Mouse (Mus musculus): ENCODE data around the gene Wdr77. TPM values are rescaled to one million over a fixed set of nuclear protein-coding genes. Genes with fewer than 3 reads are reported as not detected.
A peak's percentile ranks its signal among the peaks of the same experiment; 100 is the strongest.
"Not testable (repeated sequence)": the region's sequence is repeated elsewhere in the genome, so short reads cannot be mapped to it uniquely, and the experiment has no call there.

The Wdr77 gene
- polyA plus RNA-seq, 1 experiment from 2014 or later = 85.9 TPM

DNA sequence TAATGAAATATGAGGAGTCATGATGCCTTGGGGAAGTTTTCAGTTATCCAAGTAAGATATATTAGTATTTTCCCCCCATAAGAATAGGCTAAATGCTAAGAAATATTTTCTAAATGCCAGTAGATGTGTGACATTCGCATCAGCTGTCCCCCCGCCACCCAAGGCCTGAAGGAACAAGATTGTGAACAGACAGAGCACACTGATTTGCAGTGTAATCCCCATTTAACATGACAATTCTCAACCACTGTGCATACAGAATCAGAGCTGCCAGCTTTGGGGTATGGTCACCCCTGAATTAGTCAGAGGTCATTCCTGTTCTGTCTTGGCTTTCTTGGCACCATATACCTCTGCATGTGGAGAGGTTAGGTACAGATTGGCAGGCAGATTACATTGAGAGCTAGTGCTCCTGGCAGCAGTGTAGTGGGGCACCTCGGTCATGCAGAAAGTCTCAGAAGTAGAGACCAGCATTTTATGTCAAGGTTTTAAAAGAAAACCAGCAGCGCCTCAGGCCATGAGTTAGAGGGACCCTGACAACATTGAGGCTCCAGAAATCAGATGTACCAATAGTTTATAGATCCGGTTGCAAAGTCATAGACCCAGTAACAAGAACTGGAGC lies 12.8 kb downstream of the Wdr77 start:
- Histone ChIP-seq H3K4me3 (ENCODE audit: low read length) (no peak overlapping the region), H3K4me1 (ENCODE audit: control insufficient read depth, insufficient read depth, low read length) (no peaks in the 10 kb centered on the region), H3K4me2 (ENCODE audit: low read depth, low read length) (no peak overlapping the region), H3K36me3 (ENCODE audit: control insufficient read depth, insufficient read depth) (peaks cover 25% of the 10 kb centered on the region), H3K27me3 (ENCODE audit: control insufficient read depth, insufficient read depth, low read length) (no peaks in the 10 kb centered on the region), H3K9me3 (replicated peaks; ENCODE audit: control insufficient read depth, low read length) (no peaks in the 10 kb centered on the region), H3K27ac (ENCODE audit: low read length) (no peak overlapping the region), H3K9ac (ENCODE audit: low read length) (no peak overlapping the region)
- 82% methylated on average over 5 of the region's 5 CpGs for WGBS
- no peak for ATAC-seq (replicated peaks; ENCODE audit: extremely low read depth, insufficient read depth, low FRiP score)

DNA sequence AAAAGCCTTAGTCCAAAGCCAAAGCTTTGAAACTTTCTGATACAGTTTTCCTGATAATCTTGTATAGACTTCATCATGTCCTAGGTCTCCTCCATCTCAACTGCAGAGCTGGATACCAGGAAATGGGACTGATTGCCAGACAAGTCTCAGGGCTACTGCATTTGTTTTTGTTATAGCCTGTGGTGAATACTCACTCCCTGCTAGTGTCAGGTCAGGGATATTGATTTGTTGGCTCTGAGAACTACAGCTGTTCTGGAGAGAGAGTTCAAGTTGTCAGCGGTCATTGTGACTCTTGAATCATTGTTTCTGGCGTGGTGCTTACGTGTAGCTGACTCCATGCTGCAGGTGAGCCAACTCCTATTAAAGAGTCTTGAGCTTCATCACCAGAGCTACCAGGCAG lies 14.2 kb downstream of the Wdr77 start, which contains the start of gene Ovgp1:
Gene Ovgp1 (plus strand): TSS at position 301 of the 400 bp plus-strand sequence.
- no peak within 1 kb of the TSS for H3K4me3 ChIP-seq (ENCODE audit: low read length)
- H3K27ac ChIP-seq (ENCODE audit: low read length) = no peak within 1 kb of the TSS
- no peaks in the 10 kb centered on the region for H3K9me3 ChIP-seq (replicated peaks; ENCODE audit: control insufficient read depth, low read length)
- ATAC-seq (replicated peaks; ENCODE audit: extremely low read depth, insufficient read depth, low FRiP score) = no peak
- WGBS = 74% methylated on average over 3 of the region's 3 CpGs
- no peaks in the 10 kb centered on the region for H3K27me3 ChIP-seq (ENCODE audit: control insufficient read depth, insufficient read depth, low read length)
- H3K9ac ChIP-seq (ENCODE audit: low read length) = no peak within 1 kb of the TSS
- H3K4me1 ChIP-seq (ENCODE audit: control insufficient read depth, insufficient read depth, low read length) = no peaks in the 10 kb centered on the region
- H3K4me2 ChIP-seq (ENCODE audit: low read depth, low read length) = no peak within 1 kb of the TSS
- peaks cover 13% of the 10 kb centered on the region for H3K36me3 ChIP-seq (ENCODE audit: control insufficient read depth, insufficient read depth)

DNA sequence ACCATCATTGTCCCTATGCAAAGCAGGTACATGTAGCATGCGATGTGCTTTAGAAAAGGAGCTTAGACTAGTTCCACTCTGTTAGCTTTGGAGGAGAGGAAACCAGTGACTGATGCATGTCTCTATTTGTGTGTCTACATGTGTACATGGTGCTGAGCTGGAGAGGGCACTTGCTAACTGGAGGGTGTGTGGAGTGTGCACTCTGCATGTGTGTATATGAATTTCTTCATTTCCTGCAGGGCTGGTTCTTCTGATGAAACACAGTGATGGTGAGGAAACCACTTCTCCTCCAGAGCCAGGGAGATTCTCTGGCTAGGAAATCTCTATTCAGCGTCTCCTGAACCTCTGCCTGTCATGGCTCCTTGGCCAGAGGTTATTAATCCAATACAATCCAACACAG lies 15.0 kb downstream of the Wdr77 start:
- 79% methylated on average over 2 of the region's 2 CpGs for WGBS
- Histone ChIP-seq H3K4me1 (ENCODE audit: control insufficient read depth, insufficient read depth, low read length) (no peaks in the 10 kb centered on the region), H3K9me3 (replicated peaks; ENCODE audit: control insufficient read depth, low read length) (no peaks in the 10 kb centered on the region)

DNA sequence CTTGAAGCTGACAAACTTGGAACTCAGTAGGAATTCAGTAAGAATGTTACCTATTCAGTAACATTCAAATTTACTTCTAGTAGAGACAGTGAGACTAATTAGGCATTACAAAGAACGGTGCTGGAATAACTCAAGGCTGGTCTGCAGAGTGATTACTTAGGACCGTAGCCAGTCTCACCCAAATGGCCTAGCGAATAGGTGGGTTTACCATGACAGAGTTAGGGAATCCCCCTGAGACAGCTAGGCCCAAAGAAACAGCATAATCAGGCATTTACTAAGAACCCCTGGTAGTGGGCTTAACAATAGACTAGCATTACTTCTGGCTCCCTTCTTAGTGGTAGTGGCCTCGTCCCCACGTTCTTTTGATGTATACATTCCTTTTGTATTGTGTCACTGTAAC lies 30.4 kb downstream of the Wdr77 start:
- H3K9ac ChIP-seq (ENCODE audit: low read length); H3K36me3 ChIP-seq (ENCODE audit: control insufficient read depth, insufficient read depth); ATAC-seq (replicated peaks; ENCODE audit: extremely low read depth, insufficient read depth, low FRiP score); H3K9me3 ChIP-seq (replicated peaks; ENCODE audit: control insufficient read depth, low read length); H3K27me3 ChIP-seq (ENCODE audit: control insufficient read depth, insufficient read depth, low read length); H3K4me2 ChIP-seq (ENCODE audit: low read depth, low read length); H3K27ac ChIP-seq (ENCODE audit: low read length); H3K4me1 ChIP-seq (ENCODE audit: control insufficient read depth, insufficient read depth, low read length); H3K4me3 ChIP-seq (ENCODE audit: low read length): not testable (repeated sequence)
- 64% methylated on average over 5 of the region's 5 CpGs for WGBS

More for the DNA sequence above, 15.0 kb downstream of the Wdr77 start:
- ATAC-seq (replicated peaks; ENCODE audit: extremely low read depth, insufficient read depth, low FRiP score) = no peak
- Histone ChIP-seq H3K9ac (ENCODE audit: low read length) (no peak overlapping the region), H3K4me3 (ENCODE audit: low read length) (no peak overlapping the region), H3K27ac (ENCODE audit: low read length) (no peak overlapping the region), H3K36me3 (ENCODE audit: control insufficient read depth, insufficient read depth) (peaks cover 6% of the 10 kb centered on the region), H3K4me2 (ENCODE audit: low read depth, low read length) (no peak overlapping the region), H3K27me3 (ENCODE audit: control insufficient read depth, insufficient read depth, low read length) (no peaks in the 10 kb centered on the region)

DNA sequence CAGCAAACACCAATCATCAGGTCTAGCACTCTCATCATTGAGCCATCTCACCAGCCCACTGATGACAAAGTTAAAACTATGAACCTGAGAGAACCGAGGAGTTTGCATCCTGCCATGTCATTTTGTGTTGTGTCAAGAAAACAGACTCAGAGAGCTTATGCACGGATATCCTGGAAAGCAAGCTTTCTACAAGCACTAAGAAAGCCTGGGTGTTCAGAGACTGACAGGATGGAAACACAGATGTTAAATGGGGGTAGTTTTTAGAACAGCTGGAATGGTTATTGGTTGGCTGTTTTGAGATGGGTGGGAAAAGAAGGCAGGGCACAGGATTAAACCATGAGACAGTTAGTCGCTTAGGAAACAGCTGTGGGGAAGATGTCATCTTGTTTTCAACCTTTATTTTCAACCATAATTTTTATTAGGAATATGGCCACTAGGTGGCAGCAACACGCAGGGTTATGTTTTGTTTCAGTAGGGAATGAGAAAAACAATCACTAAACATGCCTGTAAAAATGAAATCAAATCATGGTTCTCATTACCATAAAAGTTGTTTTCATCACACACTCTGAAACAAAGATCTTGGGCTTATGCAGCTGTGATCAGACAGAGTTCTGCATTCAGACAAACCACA lies 32.6 kb downstream of the Wdr77 start:
- H3K4me2 ChIP-seq (ENCODE audit: low read depth, low read length) = no peak overlapping the region
- ATAC-seq (replicated peaks; ENCODE audit: extremely low read depth, insufficient read depth, low FRiP score) = no peak
- WGBS = 23% methylated on average over 4 of the region's 4 CpGs
- H3K36me3 ChIP-seq (ENCODE audit: control insufficient read depth, insufficient read depth) = no peaks in the 10 kb centered on the region
- H3K27ac ChIP-seq (ENCODE audit: low read length) = no peak overlapping the region
- no peak overlapping the region for H3K9ac ChIP-seq (ENCODE audit: low read length)
- H3K27me3 ChIP-seq (ENCODE audit: control insufficient read depth, insufficient read depth, low read length) = no peaks in the 10 kb centered on the region
- no peaks in the 10 kb centered on the region for H3K4me1 ChIP-seq (ENCODE audit: control insufficient read depth, insufficient read depth, low read length)
- H3K4me3 ChIP-seq (ENCODE audit: low read length) = no peak overlapping the region
- no peaks in the 10 kb centered on the region for H3K9me3 ChIP-seq (replicated peaks; ENCODE audit: control insufficient read depth, low read length)

DNA sequence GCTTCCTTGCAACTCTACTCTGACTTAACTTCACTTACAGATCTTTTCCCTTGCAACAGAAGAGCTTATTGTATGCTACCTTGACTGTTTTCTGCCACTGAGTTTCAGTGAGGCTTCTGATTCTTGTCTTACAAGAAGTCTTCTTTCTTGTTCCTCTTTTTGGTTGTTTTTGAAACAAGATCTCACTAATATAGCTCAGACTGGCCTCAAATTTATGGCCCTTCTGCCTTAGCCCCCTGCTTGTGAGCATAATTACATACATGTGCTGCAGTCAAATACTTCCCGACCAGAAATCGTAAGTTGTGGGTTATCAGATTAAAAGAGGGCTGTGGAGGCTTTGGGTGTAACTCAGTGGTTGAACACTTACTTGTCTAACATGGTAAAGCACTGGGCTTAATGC lies 35.6 kb downstream of the Wdr77 start:
- Histone ChIP-seq H3K4me1 (ENCODE audit: control insufficient read depth, insufficient read depth, low read length) (no peaks in the 10 kb centered on the region), H3K9ac (ENCODE audit: low read length) (no peak overlapping the region), H3K27ac (ENCODE audit: low read length) (no peak overlapping the region), H3K9me3 (replicated peaks; ENCODE audit: control insufficient read depth, low read length) (no peaks in the 10 kb centered on the region), H3K4me3 (ENCODE audit: low read length) (no peak overlapping the region), H3K36me3 (ENCODE audit: control insufficient read depth, insufficient read depth) (no peaks in the 10 kb centered on the region), H3K27me3 (ENCODE audit: control insufficient read depth, insufficient read depth, low read length) (no peaks in the 10 kb centered on the region), H3K4me2 (ENCODE audit: low read depth, low read length) (no peak overlapping the region)
- 58% methylated on average over 2 of the region's 2 CpGs for WGBS
- no peak for ATAC-seq (replicated peaks; ENCODE audit: extremely low read depth, insufficient read depth, low FRiP score)

DNA sequence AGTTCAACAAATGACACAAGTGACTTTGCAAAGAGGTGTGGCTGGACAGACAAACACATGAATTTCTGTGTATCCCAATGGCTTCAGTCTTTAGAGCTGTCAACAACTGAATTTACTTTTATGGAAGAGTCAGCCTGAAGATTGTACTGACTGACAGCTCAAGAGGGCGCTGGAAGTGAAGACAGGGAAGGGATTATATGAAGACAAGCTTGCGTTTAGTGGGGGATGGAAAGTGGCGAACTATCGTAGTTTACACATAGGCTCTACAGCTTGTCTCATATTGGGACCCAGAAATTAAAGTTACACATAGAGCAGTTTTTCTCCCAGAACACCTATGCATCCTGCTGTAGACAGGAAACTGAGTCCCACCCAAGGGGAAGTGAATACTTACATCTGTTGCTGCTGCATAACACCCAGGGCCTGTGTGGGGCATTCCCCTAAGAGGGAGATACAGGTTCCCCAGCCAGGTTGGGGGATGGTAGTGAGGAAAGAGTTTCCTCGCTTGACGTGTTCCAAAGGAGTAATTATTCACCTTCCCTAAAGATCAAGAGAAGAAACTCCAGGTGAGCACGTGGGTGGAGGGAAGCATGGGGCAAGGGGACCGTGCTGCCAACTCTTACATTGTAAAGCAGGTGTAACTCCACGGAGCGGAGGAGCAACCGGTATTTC lies 41.7 kb downstream of the Wdr77 start:
- Histone ChIP-seq H3K27me3 (ENCODE audit: control insufficient read depth, insufficient read depth, low read length) (no peaks in the 10 kb centered on the region), H3K27ac (ENCODE audit: low read length) (no peak overlapping the region), H3K36me3 (ENCODE audit: control insufficient read depth, insufficient read depth) (no peaks in the 10 kb centered on the region), H3K4me3 (ENCODE audit: low read length) (peak overlapping the region; percentile 33), H3K9ac (ENCODE audit: low read length) (no peak overlapping the region), H3K4me2 (ENCODE audit: low read depth, low read length) (peak overlapping the region; percentile 60), H3K4me1 (ENCODE audit: control insufficient read depth, insufficient read depth, low read length) (peaks cover 8% of the 10 kb centered on the region), H3K9me3 (replicated peaks; ENCODE audit: control insufficient read depth, low read length) (no peaks in the 10 kb centered on the region)
- 18% methylated on average over 11 of the region's 11 CpGs for WGBS
- ATAC-seq (replicated peaks; ENCODE audit: extremely low read depth, insufficient read depth, low FRiP score) = no peak

DNA sequence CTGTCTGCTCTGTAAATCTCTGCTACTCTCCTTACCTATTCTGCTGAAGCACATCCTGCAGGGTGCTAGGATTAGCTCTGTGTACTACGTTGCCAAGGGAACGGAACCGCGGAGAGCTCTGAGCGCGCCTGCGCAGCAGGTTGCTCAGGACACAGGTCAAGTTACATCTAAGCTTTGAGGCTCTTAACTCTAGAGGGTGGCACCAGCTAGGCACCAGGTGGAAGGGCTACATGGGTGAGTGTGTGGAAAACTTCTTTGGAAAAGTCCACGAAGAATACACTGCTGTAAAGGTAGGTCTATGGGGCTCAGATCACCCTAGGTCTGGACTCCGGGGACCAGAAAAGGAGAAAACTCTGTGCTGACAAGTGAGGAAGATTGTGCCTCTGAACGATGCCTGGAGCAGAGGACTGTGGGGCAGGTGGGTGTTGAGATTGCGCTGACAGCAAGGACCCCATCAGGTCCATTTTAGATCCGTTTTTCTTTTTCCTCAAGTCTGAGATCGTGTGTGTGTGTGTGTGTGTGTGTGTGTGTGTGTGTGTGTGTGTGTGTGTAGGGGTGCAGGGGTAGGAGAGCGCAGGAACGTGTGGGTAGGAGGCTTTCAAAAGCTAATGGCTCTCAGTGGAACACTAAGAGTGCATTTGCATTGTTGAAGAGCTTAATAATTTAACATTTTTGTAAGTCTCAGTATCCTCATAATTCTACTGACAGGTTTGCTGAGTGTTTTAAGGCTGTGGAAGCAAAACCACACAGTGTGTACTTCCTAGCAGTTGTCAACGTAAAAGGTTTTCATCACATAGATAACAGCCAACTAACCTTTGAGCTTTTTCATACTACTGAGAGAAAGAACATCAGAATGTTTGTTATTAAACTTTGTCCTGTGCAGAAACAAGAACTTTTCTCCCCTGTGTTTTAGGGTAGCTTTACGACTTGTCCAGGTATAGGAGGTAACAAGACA lies 42.5 kb downstream of the Wdr77 start:
- Histone ChIP-seq H3K4me3 (ENCODE audit: low read length) (peak overlapping the region; percentile 33), H3K9me3 (replicated peaks; ENCODE audit: control insufficient read depth, low read length) (no peaks in the 10 kb centered on the region), H3K4me2 (ENCODE audit: low read depth, low read length) (peak overlapping the region; percentile 60), H3K27ac (ENCODE audit: low read length) (no peak overlapping the region), H3K4me1 (ENCODE audit: control insufficient read depth, insufficient read depth, low read length) (peaks cover 8% of the 10 kb centered on the region), H3K27me3 (ENCODE audit: control insufficient read depth, insufficient read depth, low read length) (no peaks in the 10 kb centered on the region), H3K9ac (ENCODE audit: low read length) (no peak overlapping the region), H3K36me3 (ENCODE audit: control insufficient read depth, insufficient read depth) (no peaks in the 10 kb centered on the region)
- peak; percentile 63; the same call in 1 of the 2 replicates for ATAC-seq (replicated peaks; ENCODE audit: extremely low read depth, insufficient read depth, low FRiP score)
- WGBS = 21% methylated on average over 17 of the region's 17 CpGs
